Mouse (Mus musculus) C2C12 (cell line): ENCODE data around the gene Uba5. TPM values are rescaled to one million over a fixed set of nuclear protein-coding genes. Genes with fewer than 3 reads are reported as not detected.

Source experiments
- H3K27me3 ChIP-seq: one replicate; pipeline ENCODE4 v1.6.1; 2011; ENCODE audit not compliant: control insufficient read depth, insufficient read depth, insufficient read length
- H3K36me3 ChIP-seq: one replicate; pipeline ENCODE4 v1.6.1; 2011; ENCODE audit not compliant: control insufficient read depth, insufficient read depth
- H3K4me3 ChIP-seq: one replicate; pipeline ENCODE4 v1.5.1; 2011; ENCODE audit warnings: mild to moderate bottlenecking, control low read depth; ENCODE audit not compliant: poor library complexity, insufficient read depth, severe bottlenecking
- H3K79me2 ChIP-seq: one replicate; pipeline ENCODE4 v1.6.1; 2011; ENCODE audit not compliant: control insufficient read depth, insufficient read depth
- H3K79me3 ChIP-seq: one replicate; pipeline ENCODE4 v1.6.1; 2011; ENCODE audit warnings: low read depth, control low read depth
- H3ac ChIP-seq: one replicate; pipeline ENCODE3; 2011; ENCODE audit warnings: low read depth; ENCODE audit not compliant: control insufficient read depth, insufficient read length
- CEBPB ChIP-seq: IDR thresholded peaks from one replicate; pipeline ENCODE4 v1.6.1; 2011; ENCODE audit warnings: low read depth, mild to moderate bottlenecking, control low read depth, moderate library complexity
- CTCF ChIP-seq: IDR thresholded peaks from one replicate; pipeline ENCODE4 v1.5.1; 2011; ENCODE audit not compliant: control insufficient read depth, insufficient read depth, insufficient read length
- FOSL1 ChIP-seq: IDR thresholded peaks from one replicate; pipeline ENCODE4 v1.8.0; 2011; ENCODE audit warnings: mild to moderate bottlenecking, low read length; ENCODE audit not compliant: poor library complexity, insufficient read depth, severe bottlenecking
- MAX ChIP-seq: IDR thresholded peaks from one replicate; pipeline ENCODE4 v1.6.1; 2011; ENCODE audit warnings: mild to moderate bottlenecking, control low read depth
- MYOD1 ChIP-seq: IDR thresholded peaks from one replicate; pipeline ENCODE4 v1.6.1; 2011; ENCODE audit warnings: low read depth; ENCODE audit not compliant: control insufficient read depth, insufficient read length
- MYOG ChIP-seq: IDR thresholded peaks from one replicate; pipeline ENCODE4 v1.6.1; 2011; ENCODE audit not compliant: control insufficient read depth, insufficient read length; ENCODE audit errors: extremely low read depth
- USF1 ChIP-seq: IDR thresholded peaks from one replicate; pipeline ENCODE4 v1.6.1; 2011; ENCODE audit warnings: low read depth, mild to moderate bottlenecking, control low read depth, moderate library complexity
- polyA plus RNA-seq: library from polyadenylated mRNA; unstranded; fragments of >200 nt; fragmentation: generic; extraction: Trizol; gene quantifications from one replicate; pipeline ENCODE4 v1.2.1, GENCODE M21; 2012; ENCODE audit warnings: missing spikeins

The Uba5 gene
- polyA plus RNA-seq, 1 experiment: 18.0 TPM

- Histone ChIP-seq H3K27me3 (no peaks in the 10 kb centered on the region), H3K36me3 (no peaks in the 10 kb centered on the region), H3K79me2 (no peaks in the 10 kb centered on the region), H3K4me3 (no peak overlapping the region), H3K79me3 (no peaks in the 10 kb centered on the region), H3ac (no peak overlapping the region)
- TF ChIP-seq FOSL1 (no peak), CEBPB (no peak), CTCF (no peak), USF1 (no peak), MAX (no peak), MYOG (no peak), MYOD1 (no peak)
These were observed 48.4 kb downstream of the Uba5 start for GRCm38 (mm10) chr9:104014526-104014925.

DNA sequence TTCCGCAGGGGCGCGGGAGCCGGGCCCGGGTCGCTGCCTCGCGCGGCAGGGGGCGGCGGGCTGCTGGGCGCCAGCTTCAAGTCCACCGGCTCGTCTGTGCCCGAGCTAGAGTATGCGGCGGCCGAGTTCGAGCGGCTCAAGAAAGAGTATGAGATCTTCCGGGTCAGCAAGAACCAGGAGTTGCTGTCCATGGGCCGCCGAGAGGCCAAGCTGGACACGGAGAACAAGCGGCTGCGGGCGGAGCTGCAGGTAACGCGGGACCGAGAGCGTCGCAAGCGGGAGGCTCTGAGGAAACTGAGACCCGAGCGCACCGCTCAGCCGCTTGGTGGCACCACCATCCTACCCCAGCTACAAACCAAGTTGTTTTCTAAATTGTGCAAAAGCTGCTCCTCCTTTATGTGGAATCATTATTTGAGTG is 60.0 kb downstream of the Uba5 start:
- H3K4me3 ChIP-seq: peak overlapping the region; percentile 42
- H3K79me2 ChIP-seq: no peaks in the 10 kb centered on the region
- no peaks in the 10 kb centered on the region for H3K79me3 ChIP-seq
- H3ac ChIP-seq: peak overlapping the region; percentile 77
- TF ChIP-seq FOSL1 (no peak), USF1 (no peak), MYOG (no peak), CEBPB (no peak), CTCF (peak; percentile 77)
- no peaks in the 10 kb centered on the region for H3K36me3 ChIP-seq
- no peaks in the 10 kb centered on the region for H3K27me3 ChIP-seq

GRCm38 (mm10) chr9:104001921-104002859 is 60.7 kb downstream of the Uba5 start, which contains the start of gene Nphp3:
Gene Nphp3, plus strand, starts transcription at chr9:104002544.
- TF ChIP-seq MYOG (no peak), CEBPB (no peak), USF1 (peak; percentile 1)
- no peaks in the 10 kb centered on the region for H3K79me2 ChIP-seq

GRCm38 (mm10) chr9:104000601-104001000 is 62.3 kb downstream of the Uba5 start:
- Histone ChIP-seq H3K79me2 (no peaks in the 10 kb centered on the region), H3K27me3 (no peaks in the 10 kb centered on the region), H3ac (no peak overlapping the region), H3K36me3 (no peaks in the 10 kb centered on the region), H3K4me3 (no peak overlapping the region), H3K79me3 (no peaks in the 10 kb centered on the region)
- TF ChIP-seq MAX (no peak), USF1 (no peak), MYOG (no peak), MYOD1 (no peak), CTCF (no peak), FOSL1 (no peak), CEBPB (no peak)

More at GRCm38 (mm10) chr9:104001921-104002859, 60.7 kb downstream of the Uba5 start, which contains the start of gene Nphp3:
- peak within 1 kb of the TSS; percentile 42 for H3K4me3 ChIP-seq
- H3ac ChIP-seq: peak within 1 kb of the TSS; percentile 77
- H3K36me3 ChIP-seq: no peaks in the 10 kb centered on the region
- H3K79me3 ChIP-seq: no peaks in the 10 kb centered on the region
- no peaks in the 10 kb centered on the region for H3K27me3 ChIP-seq

Other genes with a start within 250 kb of the Uba5 start
- 1.2 TPM for gene Nphp3, start 60.6 kb downstream of the Uba5 start, polyA plus RNA-seq
- not detected for gene Gm28305, start 22.5 kb downstream of the Uba5 start, polyA plus RNA-seq
- gene Acad11, start 243 bp upstream of the Uba5 start, polyA plus RNA-seq: 3.0 TPM
- gene Ackr4, start 63.8 kb upstream of the Uba5 start, polyA plus RNA-seq: 0.14 TPM
- 13.5 TPM for gene Dnajc13, start 199.8 kb upstream of the Uba5 start, polyA plus RNA-seq